Mouse (Mus musculus) frontal cortex, postnatal 14 days (tissue): ENCODE data around the gene Umodl1.

ENCODE experiments used
- DNase-seq, 2 experiments: peaks; one replicate each; pipeline ENCODE4 v3.0.0; 2022; ENCODE audit warnings: low spot score in 2 of 2

The Umodl1 gene

DNA sequence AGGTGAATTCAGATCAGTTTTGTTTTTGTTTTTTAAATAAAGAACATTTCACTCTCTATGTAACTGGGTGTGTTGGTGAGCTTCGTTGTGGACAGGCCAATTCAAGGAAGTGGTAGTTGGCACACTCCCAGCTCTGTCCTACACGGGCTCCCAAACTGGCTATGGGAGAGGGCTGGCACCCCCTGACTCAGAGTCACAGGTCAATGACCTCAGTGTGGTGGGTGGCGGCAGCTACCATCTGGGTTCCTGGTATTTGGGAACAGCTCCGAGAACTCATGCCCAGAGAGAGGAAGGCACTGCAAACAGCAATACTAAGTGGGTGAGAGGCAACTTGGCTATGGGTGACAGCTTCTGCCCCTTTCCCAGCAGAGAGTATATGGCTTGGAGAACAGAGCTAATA lies 83.9 kb downstream of the Umodl1 start:
- DNase-seq, result no peak

- no peak for DNase-seq
These were observed 85.2 kb downstream of the Umodl1 start for GRCm38 (mm10) chr17:31039626-31040025.

- DNase-seq, result no peak
These were observed 86.0 kb downstream of the Umodl1 start for GRCm38 (mm10) chr17:31040421-31040820.

DNA sequence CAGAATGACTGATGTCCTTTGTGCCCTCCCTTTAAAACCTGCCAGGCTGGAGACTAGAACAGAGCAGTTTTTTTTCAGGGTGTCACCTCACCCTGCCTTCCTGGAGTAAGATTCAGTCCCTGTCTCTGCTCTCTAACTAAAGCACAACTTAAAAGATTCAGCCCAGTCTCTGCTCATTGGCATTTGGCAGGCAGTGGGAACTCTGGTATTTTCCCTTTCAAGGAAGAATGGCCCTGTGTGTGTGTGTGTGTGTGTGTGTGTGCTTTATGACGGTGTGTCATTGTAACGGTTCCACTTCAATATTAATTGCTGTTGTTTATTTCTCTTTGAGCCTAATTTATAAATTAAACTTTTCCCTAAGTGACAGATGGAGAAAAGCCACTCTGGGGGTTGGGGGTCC lies 88.3 kb downstream of the Umodl1 start:
- DNase-seq, result no peak

GRCm38 (mm10) chr17:31057151-31057890 lies 102.9 kb downstream of the Umodl1 start, which contains the start of gene Abcg1:
Abcg1 (plus strand) TSS chr17:31057675.
- peak in 1 of 2 experiments; percentile 60 for DNase-seq

GRCm38 (mm10) chr17:31057891-31058744 lies 103.7 kb downstream of the Umodl1 start:
- DNase-seq, result no peak

- peak; percentile 65 to 80 for DNase-seq
These were observed 104.3 kb downstream of the Umodl1 start for GRCm38 (mm10) chr17:31058745-31059085.

DNA sequence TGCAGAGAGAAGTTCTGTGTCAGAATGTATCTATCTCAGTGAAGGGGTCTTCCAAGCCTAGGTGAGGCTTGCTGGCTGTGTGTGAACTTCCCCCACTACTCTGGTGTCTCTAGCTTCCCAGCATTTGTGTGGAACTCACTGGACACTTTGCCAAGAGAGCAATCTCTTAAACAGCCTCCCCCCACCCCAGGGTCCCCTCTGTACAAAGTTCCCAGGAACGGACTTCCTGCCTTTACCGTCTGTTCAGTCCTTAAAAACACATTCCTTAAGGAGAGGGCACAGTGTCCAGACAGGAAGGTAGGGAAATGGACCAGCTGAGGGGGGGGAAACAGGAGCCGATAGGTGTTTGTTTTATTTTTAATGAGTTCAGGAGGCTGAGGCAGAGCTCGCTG lies 105.8 kb downstream of the Umodl1 start:
- no peak for DNase-seq
